Mouse (Mus musculus): ENCODE data around the gene Loxl3.

Gene Loxl3

DNA sequence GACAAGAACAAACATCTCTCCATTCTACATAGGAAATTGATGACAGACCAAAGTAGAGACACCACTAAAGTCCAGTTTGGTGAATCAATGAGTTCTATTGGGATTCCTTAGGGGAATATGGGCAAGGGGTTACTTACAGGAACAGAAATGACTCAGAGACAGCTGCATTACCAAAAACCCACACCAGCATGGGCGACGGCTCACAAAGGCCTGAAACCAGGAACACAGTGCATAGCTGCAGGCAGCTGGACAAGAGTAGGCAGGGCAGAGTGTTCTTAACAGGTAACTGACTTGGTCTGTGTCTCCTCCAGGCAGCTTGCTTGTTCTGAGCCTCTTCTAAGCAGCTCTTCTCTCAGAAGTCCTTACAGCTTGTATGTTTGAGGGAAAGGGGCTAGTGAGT, 18.2 kb upstream of the Loxl3 start:
- no peak for DNase-seq (ENCODE audit: extremely low read depth, low read depth, low spot score)

DNA sequence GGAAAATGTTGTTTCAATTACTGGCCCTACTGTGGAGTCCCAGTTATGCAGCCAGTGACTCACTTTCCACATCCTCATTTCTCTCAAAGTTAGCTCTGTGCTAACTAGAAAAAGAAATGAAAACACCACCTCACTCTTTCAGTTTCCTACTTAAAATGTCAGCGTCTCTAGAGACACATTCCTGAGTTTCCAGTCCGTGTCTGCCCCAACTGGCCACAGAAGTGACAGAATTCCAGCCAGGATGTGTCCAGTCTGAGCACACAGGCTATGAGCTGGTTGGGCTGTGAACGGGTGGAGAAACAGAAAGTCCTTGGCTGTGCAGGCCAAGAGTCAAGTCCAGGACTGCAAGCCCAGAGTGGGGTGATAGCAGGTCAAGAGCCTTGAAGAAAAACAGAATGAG, 16.8 kb upstream of the Loxl3 start:
- no peak for DNase-seq (ENCODE audit: extremely low read depth, low read depth, low spot score)

- no peak for DNase-seq (ENCODE audit: extremely low read depth, low read depth, low spot score)
Measured at GRCm38 (mm10) chr6:83019044-83019443, 14.9 kb upstream of the Loxl3 start.

DNA sequence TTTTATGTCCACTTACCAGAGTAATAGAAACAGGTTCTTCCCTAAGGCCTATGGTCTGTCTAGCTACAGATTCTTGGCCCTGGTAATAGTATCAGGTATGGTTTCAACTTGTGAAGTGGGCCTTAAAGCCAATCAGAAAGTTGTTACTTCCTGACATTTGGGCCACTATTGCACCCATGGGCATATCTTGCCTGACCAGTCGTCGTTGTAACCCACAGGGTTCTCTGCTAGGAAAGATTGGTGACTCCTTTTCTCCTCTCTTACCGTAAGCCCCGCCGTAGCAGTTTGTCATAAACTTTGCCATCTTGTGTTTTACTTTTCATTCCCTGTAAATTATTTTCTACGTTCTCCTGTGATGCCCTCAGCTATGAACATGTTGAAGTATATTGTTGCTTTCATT, 13.9 kb upstream of the Loxl3 start:
- DNase-seq (ENCODE audit: extremely low read depth, low read depth, low spot score): no peak

GRCm38 (mm10) chr6:83020836-83021593, 13.0 kb upstream of the Loxl3 start:
- DNase-seq (ENCODE audit: extremely low read depth, low read depth, low spot score): no peak

DNA sequence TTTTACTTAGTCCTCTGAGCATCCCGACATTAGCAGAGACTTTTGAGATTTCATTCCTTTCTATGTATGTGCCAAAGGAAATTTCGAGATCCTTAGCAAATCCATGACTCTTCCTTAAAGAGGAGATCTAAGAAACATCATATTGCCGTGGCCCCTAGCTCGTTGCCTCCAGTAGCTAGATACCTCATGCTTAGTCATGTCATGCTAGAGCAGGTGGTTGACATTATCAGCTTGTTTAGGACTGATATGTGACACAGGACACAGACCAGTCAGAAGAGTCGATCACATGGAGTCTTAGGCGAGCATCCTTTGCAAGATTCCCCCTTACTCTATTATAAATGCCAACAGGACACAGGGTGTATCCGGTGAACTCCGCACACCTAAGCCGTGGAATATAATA, 11.0 kb upstream of the Loxl3 start:
- DNase-seq (ENCODE audit: extremely low read depth, low read depth, low spot score): no peak

- DNase-seq (ENCODE audit: extremely low read depth, low read depth, low spot score): no peak
Measured at GRCm38 (mm10) chr6:83023786-83024185, 10.2 kb upstream of the Loxl3 start.

GRCm38 (mm10) chr6:83024421-83024820, 9.6 kb upstream of the Loxl3 start:
- DNase-seq (ENCODE audit: extremely low read depth, low read depth, low spot score): no peak

DNA sequence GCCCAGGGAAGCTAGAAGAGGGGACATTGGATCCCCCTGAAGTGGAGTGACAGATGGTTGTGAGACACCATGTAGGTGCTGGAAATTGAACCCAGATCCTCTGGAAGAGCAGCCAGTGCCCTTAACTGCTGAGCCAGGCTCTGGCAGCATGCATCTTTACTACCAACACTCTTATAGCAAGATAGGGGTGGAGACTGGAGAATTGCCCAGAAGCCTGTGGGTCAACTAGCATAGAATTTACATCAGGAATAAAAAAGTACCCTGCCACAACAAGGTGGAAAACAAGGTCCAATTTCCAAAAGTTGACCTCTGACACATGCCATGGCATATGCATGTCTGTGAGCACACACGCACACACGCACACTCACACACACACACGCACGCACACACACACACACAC, 8.8 kb upstream of the Loxl3 start:
- no peak for DNase-seq (ENCODE audit: extremely low read depth, low read depth, low spot score)

- no peak for DNase-seq (ENCODE audit: extremely low read depth, low read depth, low spot score)
Measured at GRCm38 (mm10) chr6:83027293-83027692, 6.7 kb upstream of the Loxl3 start.

DNA sequence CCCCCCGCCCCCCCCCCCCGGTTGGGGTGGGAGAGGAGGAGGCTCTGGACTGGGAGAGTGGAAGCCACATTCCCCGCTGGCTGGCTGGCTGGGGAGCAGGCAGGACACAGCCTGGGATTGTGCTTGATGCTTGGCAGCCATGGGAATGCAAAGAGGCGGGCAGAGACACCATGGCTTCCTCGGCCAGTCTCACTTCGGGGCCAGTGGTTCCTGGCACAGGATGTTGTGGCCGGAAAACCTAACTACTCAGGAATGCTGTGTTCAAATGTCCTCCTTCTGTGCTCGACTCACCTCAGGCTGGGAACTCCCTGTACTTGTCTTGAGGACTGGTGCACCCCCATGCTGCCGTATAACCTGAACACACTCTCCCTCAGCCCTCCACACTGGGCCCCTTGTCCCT, 6.3 kb upstream of the Loxl3 start:
- DNase-seq (ENCODE audit: extremely low read depth, low read depth, low spot score): no peak

GRCm38 (mm10) chr6:83029777-83030176, 4.2 kb upstream of the Loxl3 start:
- DNase-seq (ENCODE audit: extremely low read depth, low read depth, low spot score): no peak

DNA sequence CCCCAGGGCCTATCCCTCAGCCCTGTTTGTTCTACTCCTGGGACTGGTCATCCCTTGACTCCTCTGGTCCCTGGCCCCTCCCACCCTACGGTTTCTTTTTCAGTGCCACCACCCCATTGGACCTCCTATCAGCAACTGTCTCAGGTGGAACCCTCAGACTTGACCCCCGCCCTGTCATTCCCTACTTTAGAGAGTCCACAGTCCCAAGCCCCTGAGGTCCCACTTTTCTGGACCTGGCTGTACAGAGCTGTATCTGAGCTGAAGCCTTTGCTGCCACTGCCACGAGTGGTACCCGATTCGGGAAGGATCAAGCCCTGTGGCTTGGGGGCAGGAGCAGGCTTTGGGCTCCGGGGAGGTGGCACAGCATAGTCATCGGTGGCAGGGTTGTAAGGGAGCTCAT, 2.9 kb upstream of the Loxl3 start:
- DNase-seq (ENCODE audit: extremely low read depth, low read depth, low spot score): no peak

- no peak for DNase-seq (ENCODE audit: extremely low read depth, low read depth, low spot score)
Measured at GRCm38 (mm10) chr6:83031921-83032590, 1.9 kb upstream of the Loxl3 start.

DNA sequence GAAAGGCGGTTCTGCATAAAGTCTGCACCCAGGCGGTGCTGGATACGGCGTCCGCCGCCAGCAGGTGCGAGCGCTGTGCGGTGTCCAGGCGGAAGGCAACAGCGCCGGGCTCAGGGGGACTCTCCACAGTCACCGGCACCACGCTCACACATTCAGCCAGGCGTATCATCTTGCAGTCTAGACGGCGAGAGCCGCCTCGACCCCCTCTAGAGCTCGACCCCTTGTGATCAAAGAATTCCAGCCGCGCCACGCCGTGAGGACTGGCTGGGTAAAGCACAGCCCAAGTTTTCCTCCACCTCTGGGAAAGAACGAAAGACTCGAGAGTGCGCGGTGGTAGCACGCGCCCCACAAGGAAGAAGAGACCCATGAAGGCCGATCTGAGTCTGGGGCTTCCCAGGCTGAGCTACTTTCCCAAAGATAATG, 1.2 kb upstream of the Loxl3 start:
- no peak for DNase-seq (ENCODE audit: extremely low read depth, low read depth, low spot score)

- DNase-seq (ENCODE audit: extremely low read depth, low read depth, low spot score): no peak
Measured at GRCm38 (mm10) chr6:83034463-83035055, 586 bp downstream of the Loxl3 start.

GRCm38 (mm10) chr6:83037188-83037587, 3.2 kb downstream of the Loxl3 start:
- no peak for DNase-seq (ENCODE audit: extremely low read depth, low read depth, low spot score)

DNA sequence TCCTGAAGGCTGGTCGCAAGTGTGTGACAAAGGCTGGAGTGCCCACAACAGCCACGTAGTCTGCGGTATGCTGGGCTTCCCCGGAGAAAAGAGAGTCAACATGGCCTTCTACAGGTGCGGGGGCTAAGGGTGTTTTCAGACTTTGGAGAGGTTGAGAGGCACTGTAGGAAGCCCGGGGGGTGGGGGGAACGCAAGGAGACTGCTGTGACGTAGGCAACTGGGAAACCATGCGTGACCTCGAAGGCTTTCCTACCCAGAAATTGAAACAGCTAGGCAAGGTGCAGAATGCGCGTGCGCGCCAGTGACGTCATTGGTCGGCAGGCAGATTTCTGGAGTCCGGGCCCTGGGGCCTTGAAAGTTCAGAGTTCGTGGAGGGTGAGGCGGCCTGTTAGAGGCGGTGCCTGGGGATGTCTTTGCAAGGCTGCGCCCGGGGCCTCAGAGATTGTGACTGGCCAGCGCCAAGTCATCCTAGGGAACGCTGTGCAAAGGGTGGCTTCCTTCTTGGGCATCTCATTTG, 4.6 kb downstream of the Loxl3 start:
- DNase-seq (ENCODE audit: extremely low read depth, low read depth, low spot score): no peak

- no peak for DNase-seq (ENCODE audit: extremely low read depth, low read depth, low spot score)
Measured at GRCm38 (mm10) chr6:83040601-83041000, 6.6 kb downstream of the Loxl3 start.

DNA sequence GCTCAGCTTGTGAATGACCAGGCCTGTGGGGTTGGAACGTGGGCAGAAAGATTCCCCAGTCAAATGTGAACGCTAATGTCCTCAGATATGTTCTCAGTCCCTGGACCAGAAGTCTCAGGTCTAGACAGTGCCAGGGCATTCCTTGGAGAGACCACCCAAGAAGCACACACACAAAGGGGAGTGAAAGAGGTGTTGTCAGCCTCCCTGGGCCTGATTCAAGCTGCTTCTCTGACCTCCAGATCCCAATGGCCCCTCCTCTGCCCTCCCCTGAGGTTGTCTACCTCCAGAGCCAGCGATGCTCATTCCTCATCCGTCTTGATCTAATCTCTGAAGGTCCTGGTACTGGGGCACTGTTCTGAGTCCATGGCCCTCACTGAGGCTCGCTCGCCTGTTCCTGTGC, 9.6 kb downstream of the Loxl3 start:
- no peak for DNase-seq (ENCODE audit: extremely low read depth, low read depth, low spot score)

GRCm38 (mm10) chr6:83043993-83044392, 10.0 kb downstream of the Loxl3 start:
- no peak for DNase-seq (ENCODE audit: extremely low read depth, low read depth, low spot score)

GRCm38 (mm10) chr6:83044742-83045141, 10.8 kb downstream of the Loxl3 start:
- no peak for DNase-seq (ENCODE audit: extremely low read depth, low read depth, low spot score)
